Mouse (Mus musculus) R1 (cell line): ENCODE measurements at regions not wholly inside any gene's neighbourhood (a gene's known extent, or its start where the extent isn't known, plus 50 kb on each side); places are given as distances from the start of the nearest gene placed in this dataset.

Source experiments
- DNase-seq: peaks from one replicate; pipeline ENCODE4 v3.0.0-alpha.2; 2018; ENCODE audit warnings: low read depth, low spot score

- no peak for DNase-seq
These were observed 105.5 kb upstream of the Tcerg1l start for GRCm38 (mm10) chr7:138503016-138503415.

GRCm38 (mm10) chr7:138501347-138502014, 104.0 kb upstream of the Tcerg1l start:
- no peak for DNase-seq

- no peak for DNase-seq
These were observed 100.2 kb upstream of the Tcerg1l start for GRCm38 (mm10) chr7:138497771-138498170.

DNA sequence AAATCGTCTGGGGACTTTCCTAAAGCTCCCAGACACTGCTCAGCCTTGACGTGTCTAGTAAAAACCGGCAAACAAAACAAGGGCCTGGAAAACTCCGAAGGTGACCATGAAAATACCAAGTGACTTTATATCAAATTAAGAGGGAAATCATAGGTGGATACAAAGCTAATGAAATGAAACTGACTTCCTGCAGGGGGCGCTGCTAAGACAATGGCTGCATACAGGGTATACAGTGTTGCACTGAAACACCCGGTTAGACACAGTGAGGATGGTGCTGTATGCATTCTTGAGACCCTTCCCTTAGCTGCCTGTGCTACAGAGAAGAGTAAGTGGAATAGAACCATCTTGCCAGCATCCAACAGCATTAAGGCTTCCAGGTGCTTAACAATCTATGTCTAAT, 99.7 kb upstream of the Tcerg1l start:
- peak; percentile 66 for DNase-seq

DNA sequence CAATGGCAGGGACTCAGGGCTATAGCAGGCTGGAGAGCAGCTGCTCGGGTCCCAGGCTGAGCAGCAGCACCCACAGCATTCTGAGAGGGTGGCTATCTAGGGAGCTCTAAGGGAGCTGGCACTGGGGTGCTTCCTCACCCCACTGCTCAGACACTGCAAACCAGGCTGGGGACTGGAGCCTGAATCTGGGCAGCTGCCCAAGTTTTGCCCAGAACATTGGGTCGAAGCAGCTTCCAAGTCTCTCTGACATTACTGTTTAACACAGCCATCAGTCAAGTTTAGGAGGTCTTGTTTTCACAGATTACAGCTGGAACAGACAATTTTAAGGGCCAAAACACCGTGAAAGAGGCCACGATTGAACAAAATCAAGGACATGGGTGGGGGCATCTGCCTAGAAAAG, 96.1 kb upstream of the Tcerg1l start:
- no peak for DNase-seq

DNA sequence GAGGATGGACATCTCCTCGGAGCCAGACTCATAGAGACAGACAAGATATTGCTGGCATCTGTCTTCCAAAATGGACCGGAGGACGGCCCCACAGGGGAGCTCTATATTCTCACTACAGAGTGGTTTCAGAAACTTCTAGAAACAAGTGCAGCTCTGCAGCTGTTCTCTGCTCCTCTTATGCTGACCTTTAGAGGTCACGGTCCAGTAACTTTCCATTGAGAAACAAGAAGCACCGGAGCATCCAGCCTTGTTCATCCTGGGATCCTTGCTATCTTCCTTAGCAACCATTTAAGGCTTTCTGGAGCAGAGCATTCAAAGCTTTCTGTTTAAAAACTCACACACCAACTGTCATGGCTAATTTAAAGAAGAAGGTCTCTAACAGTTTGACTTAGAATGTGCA, 94.7 kb upstream of the Tcerg1l start:
- no peak for DNase-seq

- peak; percentile 62 for DNase-seq
These were observed 91.9 kb upstream of the Tcerg1l start for GRCm38 (mm10) chr7:138489471-138489870.

- DNase-seq = peak; percentile 85
These were observed 90.7 kb upstream of the Tcerg1l start for GRCm38 (mm10) chr7:138488201-138488720.

DNA sequence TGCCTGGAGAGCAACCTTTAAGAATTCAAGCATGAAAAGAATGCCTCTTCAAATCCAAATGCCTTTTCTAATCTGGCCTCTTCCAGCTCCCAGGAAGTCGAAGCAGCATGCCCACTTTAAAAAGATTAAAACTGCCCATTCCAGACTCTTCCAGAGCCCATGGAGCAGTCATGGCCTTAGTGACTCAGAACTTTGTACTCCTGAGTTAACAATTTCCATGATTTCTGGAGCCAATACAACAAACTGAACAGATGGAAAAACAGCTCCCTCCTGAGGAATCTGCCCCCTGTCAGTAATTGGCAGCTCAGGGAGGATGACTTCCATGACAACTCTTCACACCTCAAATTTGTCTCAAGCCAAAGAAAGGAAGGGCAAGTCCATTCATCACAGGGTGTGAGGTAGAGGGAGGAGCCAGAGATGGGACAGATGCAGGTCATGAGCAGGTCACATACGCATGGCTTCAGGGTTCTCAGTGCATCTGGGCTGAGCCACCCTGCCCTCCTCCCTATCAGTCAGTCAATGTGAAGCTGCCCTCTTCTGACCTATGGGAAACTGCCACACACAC, 75.4 kb upstream of the Tcerg1l start:
- peak; percentile 66 for DNase-seq

DNA sequence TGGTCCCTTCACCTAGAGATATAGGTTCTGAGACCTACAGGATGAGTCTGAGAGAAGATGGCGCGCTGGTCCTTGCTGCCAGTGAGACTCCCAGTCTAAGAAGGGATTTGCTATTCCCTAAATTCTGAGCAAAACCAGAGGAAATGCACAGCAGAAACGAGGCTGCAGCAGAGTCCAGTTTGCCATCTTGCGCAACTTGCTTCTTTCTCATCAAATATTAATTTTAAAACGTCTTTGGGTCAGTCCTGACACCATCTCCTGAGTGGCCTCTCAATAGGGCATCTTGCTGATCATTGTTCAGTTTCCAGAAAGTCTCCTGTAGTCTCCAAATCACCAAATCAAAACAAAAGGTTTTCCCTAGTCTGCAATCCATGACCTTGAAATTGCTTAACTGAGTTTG, 74.8 kb upstream of the Tcerg1l start:
- DNase-seq = no peak

- no peak for DNase-seq
These were observed 71.7 kb upstream of the Tcerg1l start for GRCm38 (mm10) chr7:138469211-138469610.

DNA sequence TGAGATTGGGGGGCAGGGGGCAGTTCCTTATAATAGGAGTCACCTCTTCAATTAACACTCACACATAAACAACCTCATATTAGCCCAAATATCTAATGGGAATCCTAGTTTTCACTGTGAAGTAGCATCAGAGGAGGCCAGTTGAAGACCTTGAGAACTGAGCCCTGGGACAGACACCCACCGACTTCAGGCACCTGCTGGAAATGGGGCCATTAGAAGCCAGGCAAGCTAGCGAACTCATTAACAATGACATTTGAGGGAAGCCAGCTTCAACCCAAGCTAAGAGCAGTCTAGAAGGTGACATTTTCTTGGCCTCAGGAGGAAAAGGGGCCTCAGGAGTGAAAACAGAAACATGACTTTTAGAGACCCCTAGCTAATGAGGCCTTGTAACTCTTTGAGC, 70.9 kb upstream of the Tcerg1l start:
- no peak for DNase-seq

DNA sequence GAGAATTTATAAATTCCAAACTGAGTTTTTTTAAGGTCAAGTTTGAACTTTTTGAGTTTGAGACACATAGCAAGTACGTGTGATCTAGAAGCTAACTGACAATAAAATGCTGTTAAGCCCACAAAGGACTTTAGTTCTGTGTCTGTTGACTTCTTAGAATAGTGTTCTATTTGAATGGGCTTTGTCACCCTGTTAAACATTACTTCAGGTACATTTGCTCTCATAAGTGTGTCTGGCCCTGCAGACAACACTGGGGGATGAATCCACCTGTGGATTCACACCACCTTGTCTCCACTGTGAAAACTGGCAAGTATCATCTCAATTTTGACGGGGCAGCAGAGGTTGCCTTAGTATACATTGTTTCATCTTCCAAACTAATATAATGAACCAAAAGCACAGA, 70.5 kb upstream of the Tcerg1l start:
- DNase-seq = no peak

DNA sequence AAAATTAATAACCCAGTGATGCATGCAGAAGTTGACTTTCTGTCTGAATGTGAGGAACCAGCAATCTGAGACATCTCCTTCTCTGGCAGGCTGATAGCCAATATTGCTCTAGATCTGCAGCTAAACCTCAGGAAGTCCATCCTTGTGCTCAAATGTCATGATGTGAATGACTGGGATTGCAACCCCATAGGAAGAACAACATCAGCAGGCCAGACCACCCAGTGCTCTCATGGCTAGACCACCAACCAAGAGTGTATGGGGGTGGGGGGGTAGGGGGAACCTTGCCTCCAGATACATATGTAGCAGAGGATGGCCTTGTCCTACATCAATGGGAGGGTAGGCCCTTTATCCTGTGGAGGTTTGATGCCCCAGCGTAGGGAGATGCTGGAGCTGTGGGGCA, 69.9 kb upstream of the Tcerg1l start:
- no peak for DNase-seq

- DNase-seq = peak; percentile 25
These were observed 60.4 kb upstream of the Tcerg1l start for GRCm38 (mm10) chr7:138457964-138458363.

DNA sequence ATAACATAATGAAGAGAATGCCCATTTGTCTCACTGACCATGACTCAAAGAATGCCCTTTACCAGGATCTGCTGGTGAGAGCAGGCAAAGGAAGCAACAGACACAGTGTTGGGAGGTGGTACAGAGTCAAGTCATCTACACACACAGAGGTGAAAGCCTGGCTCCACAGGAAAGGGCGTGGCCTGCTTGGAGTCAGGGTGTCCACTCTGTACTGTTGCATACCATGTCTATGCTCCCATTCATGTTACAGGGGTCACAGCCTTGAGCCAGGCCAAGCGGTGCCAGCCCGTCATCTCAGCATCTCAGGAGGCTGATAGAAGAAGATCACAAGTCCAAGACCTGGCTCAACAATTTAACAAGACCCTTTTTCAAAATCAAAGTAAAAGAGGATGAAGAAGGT, 57.8 kb upstream of the Tcerg1l start:
- DNase-seq = peak; percentile 86

DNA sequence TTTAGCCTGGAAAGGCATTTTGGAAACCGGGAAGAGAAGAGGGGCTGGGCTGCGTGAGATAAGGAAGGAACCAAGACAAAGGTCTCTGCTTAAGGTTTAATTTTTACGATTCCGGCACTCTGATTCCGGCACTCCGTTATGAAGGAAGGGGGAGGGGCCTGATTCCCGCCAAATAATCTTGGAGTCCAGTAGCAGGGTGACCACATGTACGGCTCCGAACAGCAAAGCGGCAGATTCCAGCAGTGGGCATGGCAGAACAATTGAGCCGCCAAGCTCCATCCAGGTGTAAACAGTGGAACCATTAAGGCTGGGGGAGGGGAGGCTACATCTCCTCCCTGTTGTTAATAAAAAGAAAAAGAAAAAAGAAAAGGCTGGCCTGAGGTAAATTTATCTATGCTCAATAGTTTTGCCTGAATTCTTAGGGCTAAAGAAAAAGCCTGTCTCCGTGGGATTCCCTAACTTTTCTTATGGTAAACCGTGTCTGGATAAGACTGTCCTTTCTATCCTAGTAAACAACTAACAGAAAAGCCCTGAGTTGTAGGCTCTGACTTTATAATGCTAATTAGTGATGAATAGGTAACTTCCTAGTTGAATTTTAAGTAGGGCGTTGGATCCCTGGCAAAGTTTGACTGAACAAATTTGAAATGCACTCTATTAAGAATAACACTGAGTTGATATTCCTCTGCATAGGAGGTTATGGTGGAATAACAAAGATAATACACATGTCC, 57.1 kb upstream of the Tcerg1l start:
- DNase-seq = peak; percentile 83

DNA sequence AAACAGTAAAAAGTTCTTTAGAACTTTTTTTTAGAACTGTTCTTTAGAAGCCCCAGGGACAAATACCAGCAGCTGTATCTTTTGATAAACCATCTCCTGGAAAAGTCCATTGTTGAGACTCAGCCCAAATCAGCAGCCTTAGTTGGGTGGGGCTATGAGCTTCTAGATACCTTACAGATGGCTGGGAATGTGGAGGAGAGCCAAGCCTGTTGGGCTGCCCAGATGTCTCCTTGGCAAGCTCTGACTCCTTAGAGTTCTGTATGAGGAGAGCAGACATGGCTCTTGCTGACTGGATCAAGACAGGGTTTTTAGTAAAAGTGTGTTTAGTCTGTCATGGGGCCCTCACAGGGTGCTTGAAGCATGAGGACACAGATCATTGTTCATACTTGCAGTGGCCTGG, 53.8 kb upstream of the Tcerg1l start:
- DNase-seq = no peak

- DNase-seq = no peak
These were observed 51.0 kb upstream of the Tcerg1l start for GRCm38 (mm10) chr7:138448519-138448918.
